Mouse (Mus musculus) gastrocnemius, adult 8-10 months (tissue): ENCODE results near the gene Obox2. TPM values are rescaled to one million over a fixed set of nuclear protein-coding genes. Genes with fewer than 3 reads are reported as not detected.
"Not testable (repeated sequence)": the region's sequence is repeated elsewhere in the genome, so short reads cannot be mapped to it uniquely, and the experiment has no call there.

ENCODE experiments used
- DNase-seq, 2 experiments: peaks; one replicate each; pipeline ENCODE4 v3.0.0; 2022; ENCODE audit warnings: low spot score in 2 of 2
- total RNA-seq, 4 experiments: library from RNA; stranded (reverse); gene quantifications; 2 replicates each; pipeline ENCODE4 v1.2.4; 2022

Obox2 gene
- not detected for total RNA-seq

- not testable (repeated sequence) for DNase-seq
These were observed at the start of gene Obox2, which contains the start of gene Obox1 for GRCm38 (mm10) chr7:15388421-15388998. Obox2 (plus strand) TSS chr7:15388721. Obox1 (plus strand) TSS chr7:15388948.

- DNase-seq = not testable (repeated sequence)
These were observed 10.8 kb downstream of the Obox2 start for GRCm38 (mm10) chr7:15399147-15399874.

- DNase-seq = not testable (repeated sequence)
These were observed 18.3 kb downstream of the Obox2 start for GRCm38 (mm10) chr7:15406816-15407215.

- not testable (repeated sequence) for DNase-seq
These were observed 29.5 kb downstream of the Obox2 start for GRCm38 (mm10) chr7:15418046-15418445.

GRCm38 (mm10) chr7:15425537-15425936 is 37.0 kb downstream of the Obox2 start:
- DNase-seq = not testable (repeated sequence)

Other genes with a start within 250 kb of the Obox2 start
- gene Obox1, start 227 bp downstream of the Obox2 start, total RNA-seq = not detected